Mouse (Mus musculus): ENCODE measurements around the gene Acvr1b. TPM values are rescaled to one million over a fixed set of nuclear protein-coding genes. Genes with fewer than 3 reads are reported as not detected.

The Acvr1b gene
- polyA plus RNA-seq, 1 experiment from 2014 or later: 14.3 TPM

DNA sequence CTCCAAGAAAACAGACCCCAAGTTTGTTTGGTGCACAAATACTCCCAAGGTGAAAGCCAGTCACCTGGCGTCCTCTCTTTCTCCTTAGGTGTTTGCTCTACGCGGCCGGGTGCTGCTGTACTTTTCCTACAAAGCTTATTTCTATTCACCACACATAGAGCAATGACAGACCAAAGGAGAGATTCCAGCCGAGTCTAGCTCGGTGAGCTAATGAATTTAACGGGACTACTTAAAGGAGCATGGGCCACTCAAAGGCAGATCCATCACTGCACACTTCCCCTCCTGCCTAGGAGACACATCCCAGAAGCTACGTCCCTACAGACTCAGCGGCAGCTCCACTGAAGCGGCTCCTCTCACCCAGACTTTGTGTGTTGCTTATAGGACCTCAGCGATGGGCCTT lies 6.3 kb upstream of the Acvr1b start:
- H3K27me3 ChIP-seq: peaks cover 9% of the 10 kb centered on the region
- no peak for ATAC-seq
- H3K27ac ChIP-seq: no peak overlapping the region
- H3K4me2 ChIP-seq: no peak overlapping the region
- H3K9me3 ChIP-seq (replicated peaks): no peaks in the 10 kb centered on the region
- H3K4me3 ChIP-seq: no peak overlapping the region
- H3K36me3 ChIP-seq (ENCODE audit: poor library complexity, severe bottlenecking): no peaks in the 10 kb centered on the region
- H3K9ac ChIP-seq: no peak overlapping the region
- H3K4me1 ChIP-seq: peaks cover 24% of the 10 kb centered on the region
- WGBS: 68% methylated on average over 11 of the region's 11 CpGs

DNA sequence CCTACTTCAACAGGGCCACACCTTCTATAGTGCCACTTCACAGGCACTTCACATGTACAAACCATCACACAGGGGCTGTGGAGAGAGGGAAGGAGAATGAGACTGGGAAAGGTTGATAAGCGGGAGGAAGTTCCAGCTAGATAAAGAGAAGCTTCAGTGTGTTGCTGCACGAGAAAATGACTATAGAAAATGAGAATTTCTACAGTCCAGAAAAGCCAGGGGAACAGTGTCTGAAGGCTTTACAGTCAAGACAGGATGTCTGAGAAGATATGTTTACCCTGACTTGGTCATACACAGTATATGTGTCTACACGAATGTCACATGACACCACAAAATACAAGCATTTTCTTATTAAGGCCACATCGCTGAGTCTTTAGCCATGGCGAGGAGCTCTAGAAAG lies 4.0 kb upstream of the Acvr1b start:
- no peaks in the 10 kb centered on the region for H3K36me3 ChIP-seq (ENCODE audit: poor library complexity, severe bottlenecking)
- H3K4me2 ChIP-seq: no peak overlapping the region
- no peak overlapping the region for H3K4me3 ChIP-seq
- WGBS: 92% methylated on average over 5 of the region's 5 CpGs
- no peak overlapping the region for H3K27ac ChIP-seq
- H3K9ac ChIP-seq: no peak overlapping the region
- H3K4me1 ChIP-seq: peaks cover 10% of the 10 kb centered on the region; the same call in 1 of the 2 replicates
- no peaks in the 10 kb centered on the region for H3K9me3 ChIP-seq (replicated peaks)
- H3K27me3 ChIP-seq: peaks cover 10% of the 10 kb centered on the region
- no peak for ATAC-seq

DNA sequence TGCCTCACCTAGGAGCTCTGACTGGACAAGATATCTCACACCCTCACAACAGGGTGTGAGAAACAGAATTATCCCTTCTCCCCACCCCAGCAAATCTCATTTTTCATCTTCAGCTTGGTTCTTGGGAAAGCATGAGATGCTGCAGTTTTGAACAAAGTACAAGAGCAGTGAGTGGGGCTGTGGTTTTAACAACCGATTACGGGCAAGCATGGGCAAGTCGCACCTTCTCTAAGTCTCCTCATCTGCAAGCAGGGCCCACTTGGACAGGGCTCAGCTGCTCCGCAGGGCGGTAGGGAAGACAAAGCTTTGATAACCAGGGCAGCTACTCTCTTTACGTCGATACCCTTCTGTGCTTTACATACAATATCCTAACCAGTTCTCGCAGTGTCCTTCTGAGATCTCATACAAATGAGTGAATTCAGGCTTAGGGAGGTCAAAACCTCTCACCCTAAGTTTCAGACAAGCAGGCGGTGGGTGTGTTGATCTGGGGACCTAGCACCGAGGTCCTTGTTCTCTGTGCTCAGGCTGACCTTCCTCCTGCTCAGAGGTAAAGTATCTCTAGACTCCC lies 3.4 kb upstream of the Acvr1b start:
- no peak overlapping the region for H3K4me3 ChIP-seq
- WGBS: 78% methylated on average over 10 of the region's 10 CpGs
- no peaks in the 10 kb centered on the region for H3K36me3 ChIP-seq (ENCODE audit: poor library complexity, severe bottlenecking)
- peaks cover 15% of the 10 kb centered on the region for H3K4me1 ChIP-seq
- H3K9ac ChIP-seq: no peak overlapping the region
- peaks cover 10% of the 10 kb centered on the region for H3K27me3 ChIP-seq
- H3K9me3 ChIP-seq (replicated peaks): no peaks in the 10 kb centered on the region
- no peak overlapping the region for H3K4me2 ChIP-seq
- no peak overlapping the region for H3K27ac ChIP-seq
- ATAC-seq: no peak

DNA sequence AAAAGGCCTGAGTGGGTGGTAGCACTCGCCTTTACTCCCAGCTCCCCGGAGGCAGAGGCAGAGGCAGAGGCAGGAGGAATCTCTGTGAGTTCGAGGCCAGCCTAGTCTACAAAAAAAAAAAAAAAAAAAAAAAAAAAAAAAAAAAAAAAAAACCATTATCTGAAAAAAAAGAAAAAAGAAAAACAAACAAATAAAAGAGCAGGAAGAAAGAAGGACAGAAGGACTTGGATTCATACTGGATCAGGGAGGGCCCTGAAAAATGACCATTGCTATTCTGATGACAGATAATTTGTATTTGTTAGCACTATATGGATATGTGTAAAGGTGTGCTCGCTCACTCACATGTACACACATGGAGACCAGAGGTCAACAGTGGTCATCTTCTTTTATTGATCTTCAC lies 2.6 kb upstream of the Acvr1b start:
- Histone ChIP-seq H3K4me2 (no peak overlapping the region), H3K9me3 (replicated peaks) (no peaks in the 10 kb centered on the region), H3K36me3 (ENCODE audit: poor library complexity, severe bottlenecking) (no peaks in the 10 kb centered on the region), H3K4me3 (no peak overlapping the region), H3K27ac (no peak overlapping the region), H3K4me1 (peaks cover 20% of the 10 kb centered on the region), H3K27me3 (peaks cover 10% of the 10 kb centered on the region), H3K9ac (no peak overlapping the region)
- WGBS: 72% methylated on average over 4 of the region's 4 CpGs
- no peak for ATAC-seq

DNA sequence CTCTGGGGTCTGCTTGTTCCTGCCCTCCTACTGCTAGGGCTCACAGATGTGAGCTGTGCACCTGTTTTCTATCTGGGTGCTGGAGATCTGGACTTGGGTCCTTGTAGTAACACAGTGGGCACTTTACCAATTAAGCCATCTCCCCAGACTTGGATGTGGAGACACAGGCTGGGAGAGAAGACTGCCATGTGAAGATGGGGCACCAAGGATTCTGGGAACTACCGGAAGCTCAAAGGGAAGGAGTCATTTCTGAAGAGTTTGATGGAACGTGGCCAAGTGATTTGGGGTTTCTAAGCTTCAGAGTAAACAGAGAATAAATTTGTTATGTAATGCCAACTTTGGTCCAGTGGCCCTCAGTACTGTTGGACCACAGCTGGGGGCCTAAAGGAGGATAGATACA lies 1.9 kb upstream of the Acvr1b start:
- H3K4me3 ChIP-seq: no peak overlapping the region
- H3K36me3 ChIP-seq (ENCODE audit: poor library complexity, severe bottlenecking): no peaks in the 10 kb centered on the region
- WGBS: 90% methylated on average over 2 of the region's 2 CpGs
- peaks cover 27% of the 10 kb centered on the region for H3K4me1 ChIP-seq
- H3K27ac ChIP-seq: no peak overlapping the region
- peaks cover 10% of the 10 kb centered on the region for H3K27me3 ChIP-seq
- ATAC-seq: no peak
- no peak overlapping the region for H3K4me2 ChIP-seq
- H3K9ac ChIP-seq: no peak overlapping the region
- H3K9me3 ChIP-seq (replicated peaks): no peaks in the 10 kb centered on the region

DNA sequence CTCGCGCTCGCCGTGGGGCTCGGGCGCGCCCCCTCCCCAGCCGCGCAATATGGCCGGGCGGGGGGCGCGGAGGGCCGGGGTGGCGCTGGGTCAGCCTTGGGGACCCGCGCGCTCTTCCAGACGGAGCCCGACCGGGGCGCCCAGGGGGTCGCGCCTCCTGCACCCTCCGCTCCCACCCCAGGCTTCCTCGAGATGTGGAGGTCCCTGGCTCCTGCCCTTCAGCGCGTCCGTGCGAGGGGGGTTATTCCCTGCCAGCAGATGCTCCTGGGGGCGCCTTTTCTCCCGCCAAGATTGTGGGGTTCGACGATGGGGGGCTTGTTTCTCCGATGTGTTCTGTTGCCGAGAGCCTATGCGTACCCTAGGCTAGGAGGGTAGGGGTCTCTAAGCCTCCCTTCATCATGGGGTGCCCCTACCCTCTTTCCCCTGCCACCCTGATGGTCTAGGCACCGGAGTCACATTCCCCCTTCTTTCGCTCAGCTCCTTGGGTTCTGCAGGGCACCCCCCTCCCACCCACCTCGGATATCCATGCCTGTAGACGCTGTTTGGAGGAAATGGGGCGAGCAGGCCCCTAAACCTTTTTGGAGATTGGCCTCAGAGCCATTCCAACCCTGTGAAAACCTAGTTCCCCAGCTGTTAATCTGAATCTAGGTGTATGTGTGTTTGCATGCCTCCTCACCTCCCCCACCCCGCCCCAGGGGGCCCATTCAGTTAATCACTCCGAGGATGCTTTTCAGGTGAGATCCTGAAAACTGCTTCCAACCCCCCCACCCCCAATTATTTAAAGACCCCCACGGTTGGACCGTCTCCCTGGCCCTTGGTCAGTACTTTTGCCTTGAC lies 645 bp downstream of the Acvr1b start:
- Histone ChIP-seq H3K27me3 (peaks cover 10% of the 10 kb centered on the region), H3K9me3 (replicated peaks) (no peaks in the 10 kb centered on the region), H3K4me2 (peak overlapping the region; percentile 89), H3K9ac (peak overlapping the region; percentile 97), H3K36me3 (ENCODE audit: poor library complexity, severe bottlenecking) (no peaks in the 10 kb centered on the region), H3K4me1 (peaks cover 51% of the 10 kb centered on the region), H3K27ac (peak overlapping the region; percentile 75), H3K4me3 (peak overlapping the region; percentile 95)
- ATAC-seq: peak; percentile 64
- WGBS: under 1% methylated on average over 12 of the region's 46 CpGs

DNA sequence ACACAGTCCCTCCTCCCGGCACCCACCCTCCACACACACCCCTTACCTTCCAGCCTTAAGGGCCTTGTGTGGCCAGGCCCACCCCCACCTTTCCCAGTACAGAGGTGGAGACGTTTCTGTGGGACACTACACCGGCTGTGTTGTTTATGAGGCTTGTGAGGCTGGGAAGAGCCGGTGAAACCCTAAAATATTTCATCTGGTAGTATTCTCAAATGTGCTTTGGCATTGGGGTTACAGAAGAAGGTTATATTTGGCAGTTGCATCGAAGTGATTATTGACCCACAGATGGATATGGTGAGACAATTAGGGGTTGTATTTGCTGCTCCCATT lies 1.2 kb downstream of the Acvr1b start:
- H3K36me3 ChIP-seq (ENCODE audit: poor library complexity, severe bottlenecking): no peaks in the 10 kb centered on the region
- peaks cover 53% of the 10 kb centered on the region for H3K4me1 ChIP-seq
- no peaks in the 10 kb centered on the region for H3K9me3 ChIP-seq (replicated peaks)
- no peak for ATAC-seq
- H3K27ac ChIP-seq: peak overlapping the region; percentile 68
- H3K4me2 ChIP-seq: peak overlapping the region; percentile 89
- peak overlapping the region; percentile 97 for H3K9ac ChIP-seq
- 14% methylated on average over 5 of the region's 5 CpGs for WGBS
- H3K27me3 ChIP-seq: peaks cover 10% of the 10 kb centered on the region
- H3K4me3 ChIP-seq: peak overlapping the region; percentile 95

DNA sequence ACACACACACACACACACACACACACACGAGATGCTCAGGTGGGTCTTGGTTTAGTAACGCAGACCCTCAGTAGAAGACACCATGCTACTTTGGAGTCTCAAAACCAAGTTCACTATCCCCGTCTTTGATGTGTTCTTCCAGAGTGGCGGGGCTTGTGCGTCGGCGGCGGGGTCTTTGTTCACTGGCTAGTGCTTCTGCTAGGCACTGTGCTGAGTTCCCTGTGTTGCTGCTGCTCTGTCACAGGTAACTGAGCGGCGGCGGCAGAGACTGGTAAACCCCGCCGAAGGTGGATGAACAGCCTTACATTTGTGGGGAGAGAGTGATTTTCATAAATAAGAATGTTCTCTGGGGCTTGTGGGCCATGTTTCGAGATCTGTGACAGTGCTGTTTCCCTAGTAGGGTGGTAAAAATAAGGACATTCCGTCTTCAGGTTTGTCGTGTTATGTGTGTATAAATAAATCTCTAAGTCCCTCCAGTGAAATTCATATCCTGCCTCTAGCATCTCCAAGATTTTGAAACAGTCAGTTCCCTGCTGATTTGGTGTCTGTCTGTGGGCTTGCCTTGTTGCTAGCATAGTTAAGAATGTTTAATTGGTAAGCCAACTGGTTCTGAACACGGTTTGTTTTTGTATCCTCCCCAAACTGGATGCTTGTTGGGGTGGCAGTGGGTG lies 1.9 kb downstream of the Acvr1b start:
- H3K9ac ChIP-seq: peak overlapping the region; percentile 97
- WGBS: 17% methylated on average over 17 of the region's 17 CpGs
- H3K4me3 ChIP-seq: peak overlapping the region; percentile 95
- H3K36me3 ChIP-seq (ENCODE audit: poor library complexity, severe bottlenecking): no peaks in the 10 kb centered on the region
- H3K27ac ChIP-seq: peak overlapping the region; percentile 68
- H3K4me2 ChIP-seq: peak overlapping the region; percentile 89
- no peak for ATAC-seq
- H3K27me3 ChIP-seq: peaks cover 10% of the 10 kb centered on the region
- no peaks in the 10 kb centered on the region for H3K9me3 ChIP-seq (replicated peaks)
- H3K4me1 ChIP-seq: peaks cover 60% of the 10 kb centered on the region

DNA sequence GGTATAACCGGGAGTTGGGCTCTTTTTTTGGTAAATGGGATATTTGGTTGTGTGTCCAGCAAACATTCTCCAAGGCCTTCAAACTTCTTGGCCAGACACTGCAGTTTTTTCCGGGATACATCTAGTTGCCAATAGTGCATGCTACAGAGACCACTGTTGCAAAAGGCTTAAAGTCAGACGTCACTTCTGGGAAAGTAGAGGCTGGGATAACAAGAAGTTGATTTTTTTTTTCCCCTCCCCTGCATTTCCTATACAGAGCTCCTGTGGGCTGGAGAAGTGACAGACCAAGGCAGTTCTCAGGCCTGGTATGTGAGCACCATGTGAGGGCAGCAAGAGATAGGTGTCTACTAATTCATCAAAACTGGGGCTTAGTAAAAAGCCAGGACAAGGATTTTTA lies 2.4 kb downstream of the Acvr1b start:
- H3K9ac ChIP-seq: peak overlapping the region; percentile 10; the same call in 1 of the 2 replicates
- no peaks in the 10 kb centered on the region for H3K36me3 ChIP-seq (ENCODE audit: poor library complexity, severe bottlenecking)
- no peak overlapping the region for H3K27ac ChIP-seq
- 50% methylated on average over 3 of the region's 3 CpGs for WGBS
- peak overlapping the region; percentile 95 for H3K4me3 ChIP-seq
- peaks cover 65% of the 10 kb centered on the region for H3K4me1 ChIP-seq
- H3K9me3 ChIP-seq (replicated peaks): no peaks in the 10 kb centered on the region
- H3K4me2 ChIP-seq: peak overlapping the region; percentile 89
- peaks cover 10% of the 10 kb centered on the region for H3K27me3 ChIP-seq
- ATAC-seq: no peak

DNA sequence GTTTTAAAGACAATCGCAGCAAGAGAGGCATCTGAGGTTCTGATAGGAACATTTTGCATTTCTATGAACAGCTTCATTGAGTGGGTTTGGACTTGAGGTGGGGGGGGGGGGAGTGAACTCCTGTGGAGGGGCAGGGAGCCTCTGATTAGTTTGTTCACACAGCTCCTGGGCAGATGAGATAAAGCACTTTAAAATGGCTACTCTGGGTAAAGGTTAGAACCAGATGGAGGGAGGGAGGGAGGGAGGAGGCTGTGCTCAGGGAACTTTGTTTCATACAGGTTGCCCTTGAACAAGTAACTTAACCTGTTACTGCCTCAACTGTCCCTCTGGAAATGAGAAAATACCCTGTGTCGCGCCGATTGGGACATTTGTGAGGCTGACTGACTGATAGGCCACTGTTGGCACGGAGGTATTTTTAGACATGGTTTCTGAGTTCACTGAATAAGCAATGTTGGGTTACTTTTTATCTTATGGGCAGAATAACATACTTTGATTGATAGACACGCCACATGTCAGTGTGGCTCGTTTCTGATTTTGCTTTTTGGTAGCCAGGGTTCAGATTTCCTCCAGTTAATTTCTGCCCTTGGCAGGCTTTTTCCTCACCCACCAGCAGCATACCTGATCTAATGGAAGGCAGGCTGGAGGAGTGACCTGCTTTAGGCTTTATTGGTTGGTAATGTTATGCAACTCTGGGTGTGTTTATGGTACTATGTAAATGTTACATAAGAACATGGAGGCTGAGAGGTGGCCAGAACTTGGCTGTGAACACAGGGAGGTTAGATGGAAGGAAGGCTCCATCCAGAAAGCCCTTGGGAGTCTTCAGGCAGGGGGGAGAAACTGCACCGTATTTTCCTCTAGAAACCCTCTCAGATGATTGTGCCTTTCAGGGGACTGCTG lies 3.2 kb downstream of the Acvr1b start:
- Histone ChIP-seq H3K4me1 (peaks cover 72% of the 10 kb centered on the region), H3K9me3 (replicated peaks) (no peaks in the 10 kb centered on the region), H3K9ac (0 out of 2 replicates have a peak overlapping the region, but pooled peaks have one; percentile 16), H3K27me3 (peaks cover 5% of the 10 kb centered on the region), H3K4me3 (no peak overlapping the region), H3K36me3 (ENCODE audit: poor library complexity, severe bottlenecking) (no peaks in the 10 kb centered on the region), H3K27ac (no peak overlapping the region; the same call in 1 of the 2 replicates), H3K4me2 (peak overlapping the region; percentile 89)
- ATAC-seq: no peak
- 71% methylated on average over 8 of the region's 8 CpGs for WGBS

DNA sequence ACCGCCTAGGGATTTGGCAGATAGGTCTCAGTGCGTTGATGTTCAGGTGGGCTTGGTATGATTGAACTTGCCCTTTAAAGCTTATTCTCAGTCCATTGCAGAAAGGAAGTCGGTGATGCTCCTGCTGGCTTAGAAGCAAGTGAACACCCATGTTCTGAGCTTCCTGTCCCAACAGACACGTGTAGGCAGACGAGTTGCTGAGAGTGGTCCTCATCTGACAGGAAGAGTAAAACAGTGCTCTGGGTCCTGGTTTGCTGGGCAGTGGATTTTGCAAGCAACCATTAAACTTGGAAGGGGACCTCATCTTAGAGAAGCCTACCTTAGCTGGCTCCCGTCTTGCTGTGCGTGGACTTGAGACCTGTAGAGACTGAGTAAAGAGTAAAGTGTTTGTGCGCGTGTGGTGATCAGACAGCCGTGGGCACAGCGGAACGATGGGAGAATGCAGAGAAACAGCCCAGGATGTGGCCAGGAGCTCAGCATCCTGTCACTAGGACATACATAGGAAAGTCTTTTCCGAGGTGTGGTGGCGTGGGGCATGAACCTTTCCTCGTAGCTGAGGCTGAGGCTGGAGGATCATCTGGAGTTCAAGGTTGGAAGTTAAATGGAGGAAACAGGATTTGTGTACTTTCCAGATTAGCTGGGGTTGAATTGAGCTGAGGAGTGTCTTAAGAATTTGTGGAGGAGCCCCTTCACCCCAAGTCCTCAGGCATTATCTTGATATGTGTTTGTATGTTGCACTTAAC lies 6.7 kb downstream of the Acvr1b start:
- Histone ChIP-seq H3K27me3 (no peaks in the 10 kb centered on the region), H3K36me3 (ENCODE audit: poor library complexity, severe bottlenecking) (peaks cover 10% of the 10 kb centered on the region), H3K4me1 (peaks cover 72% of the 10 kb centered on the region), H3K4me3 (no peak overlapping the region), H3K9ac (no peak overlapping the region), H3K4me2 (no peak overlapping the region), H3K9me3 (replicated peaks) (no peaks in the 10 kb centered on the region), H3K27ac (no peak overlapping the region)
- no peak for ATAC-seq
- 82% methylated on average over 15 of the region's 15 CpGs for whole genome bisulfite sequencing
